Mouse (Mus musculus): ENCODE measurements around the gene Dlg5.

The Dlg5 gene

GRCm38 (mm10) chr14:24132092-24132491, 113.6 kb downstream of the Dlg5 start:
- no peak for DNase-seq (ENCODE audit: low read depth, low spot score)

- no peak for DNase-seq (ENCODE audit: low read depth, low spot score)
Measured at GRCm38 (mm10) chr14:24125069-24125468, 120.7 kb downstream of the Dlg5 start.

- DNase-seq (ENCODE audit: low read depth, low spot score) = no peak
Measured at GRCm38 (mm10) chr14:24124171-24124570, 121.5 kb downstream of the Dlg5 start.

GRCm38 (mm10) chr14:24106734-24107133, 139.0 kb downstream of the Dlg5 start:
- no peak for DNase-seq (ENCODE audit: low read depth, low spot score)

- no peak for DNase-seq (ENCODE audit: low read depth, low spot score)
Measured at GRCm38 (mm10) chr14:24098828-24099227, 146.9 kb downstream of the Dlg5 start.

GRCm38 (mm10) chr14:24094656-24095055, 151.1 kb downstream of the Dlg5 start:
- DNase-seq (ENCODE audit: low read depth, low spot score) = no peak

GRCm38 (mm10) chr14:24093221-24093620, 152.5 kb downstream of the Dlg5 start:
- no peak for DNase-seq (ENCODE audit: low read depth, low spot score)

GRCm38 (mm10) chr14:24092391-24092790, 153.3 kb downstream of the Dlg5 start:
- DNase-seq (ENCODE audit: low read depth, low spot score) = no peak

GRCm38 (mm10) chr14:24090790-24091189, 154.9 kb downstream of the Dlg5 start:
- DNase-seq (ENCODE audit: low read depth, low spot score) = no peak

- no peak for DNase-seq (ENCODE audit: low read depth, low spot score)
Measured at GRCm38 (mm10) chr14:24089181-24089580, 156.5 kb downstream of the Dlg5 start.

GRCm38 (mm10) chr14:24087430-24087829, 158.3 kb downstream of the Dlg5 start:
- DNase-seq (ENCODE audit: low read depth, low spot score) = no peak

- no peak for DNase-seq (ENCODE audit: low read depth, low spot score)
Measured at GRCm38 (mm10) chr14:24086481-24086880, 159.2 kb downstream of the Dlg5 start.

Measured in c-Kit-negative CD71-positive TER-119-positive erythroid progenitor cells, embryonic 14.5 days (primary cell).